Mouse (Mus musculus): ENCODE measurements at regions not wholly inside any gene's neighbourhood (a gene's known extent, or its start where the extent isn't known, plus 50 kb on each side); places are given as distances from the start of the nearest gene placed in this dataset.

DNA sequence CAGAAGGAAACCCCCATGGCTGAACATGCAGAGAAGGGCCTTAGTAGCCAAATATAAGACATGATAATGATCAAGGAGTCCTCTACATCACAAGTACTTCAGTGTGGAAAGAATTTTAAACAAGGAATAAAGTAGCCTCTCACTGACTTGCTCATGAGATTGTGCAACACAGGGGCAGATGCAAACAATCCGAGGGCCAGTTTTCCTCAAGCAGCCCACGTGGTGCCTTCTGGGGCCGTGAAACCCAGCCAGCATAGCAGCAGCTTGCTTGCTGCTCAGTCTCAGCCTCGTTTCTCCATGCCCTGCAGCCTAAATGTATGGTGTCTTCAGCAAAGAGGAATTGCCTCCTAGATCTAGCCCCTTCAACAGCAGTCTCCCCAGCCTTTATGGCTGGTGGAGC is 350.7 kb upstream of the Rasgrp1 start:
- TF ChIP-seq CTCF (conservative IDR thresholded peaks at IDR 0.05; ENCODE audit: insufficient read depth, insufficient read length, low read depth, low read length) (no peak), POLR2A (IDR thresholded peaks at IDR 0.05; ENCODE audit: low read depth, low read length) (no peak)

Measured in kidney, adult 2 months (tissue).